Mouse (Mus musculus) limb, embryonic 15.5 days (tissue): ENCODE measurements around the gene Msln. TPM values are rescaled to one million over a fixed set of nuclear protein-coding genes. Genes with fewer than 3 reads are reported as not detected.

Experiments used
- ATAC-seq: fragments of 200-750 bp; cut with Nextera tagmentation; 2 replicates; pipeline ENCODE4 v1.8.0; 2017; ENCODE audit warnings: low read depth, moderate TSS enrichment; ENCODE audit not compliant: insufficient number of reproducible peaks, low FRiP score, low TSS enrichment
- H3K27ac ChIP-seq: fragments of 300-500 bp; sonication (generic); 2 replicates; pipeline ENCODE4 v1.5.1; 2015; ENCODE audit warnings: moderate library complexity, mild to moderate bottlenecking, inconsistent platforms
- H3K27me3 ChIP-seq: fragments of 300-500 bp; sonication (generic); 2 replicates; pipeline ENCODE4 v1.6.1; 2015; ENCODE audit warnings: inconsistent platforms
- H3K36me3 ChIP-seq: fragments of 300-500 bp; sonication (generic); 2 replicates; pipeline ENCODE4 v1.6.1; 2015; ENCODE audit warnings: inconsistent platforms
- H3K4me1 ChIP-seq: fragments of 300-500 bp; sonication (generic); 2 replicates; pipeline ENCODE4 v1.6.1; 2015; ENCODE audit warnings: inconsistent platforms
- H3K4me2 ChIP-seq: fragments of 300-500 bp; sonication (generic); 2 replicates; pipeline ENCODE4 v1.6.1; 2015; ENCODE audit warnings: mild to moderate bottlenecking, inconsistent platforms
- H3K4me3 ChIP-seq: fragments of 300-500 bp; sonication (generic); 2 replicates; pipeline ENCODE4 v1.5.1; 2015; ENCODE audit warnings: mild to moderate bottlenecking, inconsistent platforms
- H3K9ac ChIP-seq: fragments of 300-500 bp; sonication (generic); 2 replicates; pipeline ENCODE4 v1.6.1; 2015; ENCODE audit warnings: inconsistent platforms
- H3K9me3 ChIP-seq: fragments of 300-500 bp; sonication (generic); 2 replicates; pipeline ENCODE4 v1.6.1; 2016; ENCODE audit warnings: inconsistent platforms
- WGBS: fragments of 180-500 bp; shearing (Covaris S2); methylation state at CpG from one replicate; pipeline ENCODE4 v1.1.7; 2015; 5-methylcytosine and 5-hydroxymethylcytosine counted together
- polyA plus RNA-seq: library from polyadenylated mRNA; unstranded; fragments of >200 nt; fragmentation: Nextera tagmentation; extraction: Ambion mirVana; gene quantifications from 2 replicates; pipeline ENCODE4 v1.2.1, GENCODE M21; 2015

Msln gene
- polyA plus RNA-seq, 1 experiment from 2014 or later: 38.4 TPM

DNA sequence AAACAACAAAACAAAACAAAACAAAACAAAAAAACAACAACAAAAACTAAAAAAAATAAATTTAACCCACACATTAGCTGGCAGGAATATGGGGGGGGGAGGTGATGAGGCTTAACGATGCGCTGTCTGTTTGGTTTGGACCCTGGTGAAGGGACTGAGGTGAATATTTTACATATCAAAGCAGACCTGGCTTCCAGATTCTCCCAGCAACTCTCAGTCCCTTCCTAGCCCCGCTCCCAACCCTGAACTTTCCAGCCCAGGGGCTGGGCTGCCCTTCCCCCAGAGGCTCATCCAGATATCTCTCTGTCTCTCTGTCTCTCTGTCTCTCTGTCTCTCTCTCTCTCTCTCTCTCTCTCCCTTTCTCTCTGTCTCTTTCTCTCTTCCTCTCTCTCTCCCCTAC is 8.4 kb upstream of the Msln start:
- no peaks in the 10 kb centered on the region for H3K36me3 ChIP-seq
- H3K9ac ChIP-seq: no peak overlapping the region
- WGBS: 45% methylated on average over 3 of the region's 3 CpGs
- no peak overlapping the region for H3K27ac ChIP-seq
- H3K4me2 ChIP-seq: no peak overlapping the region
- H3K9me3 ChIP-seq: no peaks in the 10 kb centered on the region
- no peaks in the 10 kb centered on the region for H3K4me1 ChIP-seq
- no peak overlapping the region for H3K4me3 ChIP-seq
- ATAC-seq: no peak
- H3K27me3 ChIP-seq: peaks cover 1% of the 10 kb centered on the region; the same call in 1 of the 2 replicates

DNA sequence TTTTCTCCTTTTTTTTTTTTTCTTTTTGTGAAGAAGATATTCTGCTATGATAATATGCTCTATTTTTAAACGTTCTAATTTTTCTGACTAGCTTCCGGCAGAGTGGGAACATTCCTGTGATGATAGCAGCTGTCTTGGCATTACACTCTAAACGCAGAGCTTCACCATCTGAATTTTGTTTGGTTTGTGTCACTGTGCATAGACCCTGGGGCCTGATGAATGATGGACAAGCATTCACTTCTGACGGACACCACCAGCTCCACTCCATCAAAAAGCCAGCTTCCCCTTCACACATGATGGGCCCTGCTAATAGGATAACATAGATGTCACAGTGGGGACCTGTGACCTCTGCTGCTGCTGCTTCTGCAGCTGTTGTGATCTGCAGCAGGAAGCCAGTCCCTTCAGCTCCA is 7.4 kb upstream of the Msln start:
- WGBS: 58% methylated on average over 4 of the region's 4 CpGs
- no peaks in the 10 kb centered on the region for H3K4me1 ChIP-seq
- no peak overlapping the region for H3K4me2 ChIP-seq
- no peaks in the 10 kb centered on the region for H3K36me3 ChIP-seq
- no peak overlapping the region for H3K27ac ChIP-seq
- H3K9me3 ChIP-seq: no peaks in the 10 kb centered on the region
- no peak overlapping the region for H3K9ac ChIP-seq
- H3K27me3 ChIP-seq: no peaks in the 10 kb centered on the region
- no peak overlapping the region for H3K4me3 ChIP-seq
- no peak for ATAC-seq

DNA sequence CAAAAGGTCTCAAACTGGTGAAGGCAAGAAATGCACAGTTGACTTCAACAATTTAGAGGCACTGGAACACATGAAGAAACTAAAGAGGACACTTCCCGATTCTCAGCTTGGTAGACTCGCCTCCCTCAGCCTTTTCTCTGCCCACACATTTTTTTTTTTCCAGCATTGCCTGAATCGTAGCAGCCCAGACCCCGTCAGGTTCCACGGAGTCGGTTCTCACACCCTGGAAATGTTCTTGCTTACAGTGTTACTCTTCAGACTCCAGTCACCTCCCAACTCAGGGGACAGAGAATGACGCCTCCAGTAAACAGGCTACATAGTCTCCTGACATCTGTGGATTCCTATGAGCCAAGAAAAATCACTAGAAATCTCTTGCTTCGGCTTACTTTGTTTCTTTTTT is 6.0 kb upstream of the Msln start:
- no peaks in the 10 kb centered on the region for H3K27me3 ChIP-seq
- H3K36me3 ChIP-seq: no peaks in the 10 kb centered on the region
- no peak overlapping the region for H3K4me2 ChIP-seq
- H3K27ac ChIP-seq: no peak overlapping the region
- no peak overlapping the region for H3K9ac ChIP-seq
- H3K4me1 ChIP-seq: no peaks in the 10 kb centered on the region; the same call in 1 of the 2 replicates
- 73% methylated on average over 8 of the region's 8 CpGs for WGBS
- no peaks in the 10 kb centered on the region for H3K9me3 ChIP-seq
- no peak for ATAC-seq
- H3K4me3 ChIP-seq: no peak overlapping the region

DNA sequence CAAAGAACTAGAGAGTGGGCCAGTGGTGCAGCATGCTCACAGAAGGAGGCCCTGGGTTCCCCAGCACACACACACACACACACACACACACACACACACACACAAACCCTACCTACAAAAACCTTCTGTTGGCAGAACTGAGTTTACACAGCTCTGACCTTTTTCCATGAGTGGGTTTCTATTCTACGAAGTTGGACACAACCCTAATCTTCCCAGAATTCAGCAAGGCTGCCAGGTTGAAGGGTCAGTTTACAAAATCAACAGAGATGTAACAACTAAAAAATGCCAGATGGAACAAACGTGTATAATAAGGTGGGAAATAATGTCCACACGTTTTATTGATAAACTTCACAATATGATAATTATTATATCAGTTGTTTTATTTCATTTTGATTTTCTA is 3.5 kb upstream of the Msln start:
- Histone ChIP-seq H3K4me3 (no peak overlapping the region), H3K27me3 (no peaks in the 10 kb centered on the region), H3K27ac (no peak overlapping the region), H3K9ac (no peak overlapping the region), H3K4me1 (no peaks in the 10 kb centered on the region; the same call in 1 of the 2 replicates), H3K4me2 (no peak overlapping the region), H3K36me3 (no peaks in the 10 kb centered on the region), H3K9me3 (no peaks in the 10 kb centered on the region)
- WGBS: 55% methylated on average over 3 of the region's 3 CpGs
- no peak for ATAC-seq

DNA sequence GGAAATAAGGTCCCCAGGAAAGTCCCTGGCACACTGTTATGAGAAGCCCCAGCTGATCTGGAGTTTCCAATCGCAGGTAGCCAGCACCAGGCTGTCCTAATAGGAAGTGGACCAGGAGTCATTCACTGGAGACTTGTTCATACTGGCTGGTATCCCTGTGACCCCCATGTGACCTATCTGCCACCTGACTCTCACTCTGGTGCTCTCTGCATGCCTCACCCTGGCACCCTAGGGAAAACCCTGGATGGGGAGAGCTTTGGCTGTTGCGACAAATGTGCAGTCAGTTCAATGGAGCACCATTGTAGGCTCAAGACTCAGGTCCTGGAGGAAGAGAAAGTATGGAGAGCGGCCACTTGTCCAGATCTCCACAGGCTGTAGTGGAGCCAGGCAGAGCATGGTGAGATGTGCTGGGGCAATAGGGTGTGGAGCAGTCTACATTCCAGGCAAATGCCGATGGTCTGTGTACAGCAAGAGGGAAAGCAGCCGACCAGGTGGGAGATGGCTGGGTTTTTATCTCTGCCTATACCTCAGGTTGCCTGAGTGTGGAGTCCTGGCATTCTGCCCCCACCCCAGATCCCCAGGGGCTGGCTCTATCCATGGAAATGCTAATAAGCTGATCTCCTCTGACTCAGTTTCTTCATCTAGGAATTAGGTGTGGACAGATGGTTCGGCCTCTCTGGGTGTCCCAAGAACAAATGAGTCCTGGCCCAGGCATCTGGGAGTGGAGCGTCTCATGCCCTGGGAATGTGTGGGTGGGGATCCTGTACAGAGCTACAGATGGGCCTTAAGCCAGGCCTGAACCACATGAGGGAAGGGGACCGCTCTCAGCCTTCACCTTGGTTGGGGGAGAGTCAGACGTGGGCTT is 2.4 kb upstream of the Msln start:
- no peak overlapping the region for H3K9ac ChIP-seq
- H3K4me1 ChIP-seq: no peaks in the 10 kb centered on the region; the same call in 1 of the 2 replicates
- no peaks in the 10 kb centered on the region for H3K27me3 ChIP-seq
- no peaks in the 10 kb centered on the region for H3K36me3 ChIP-seq
- ATAC-seq: no peak
- 70% methylated on average over 9 of the region's 9 CpGs for whole genome bisulfite sequencing
- no peak overlapping the region for H3K4me3 ChIP-seq
- H3K9me3 ChIP-seq: no peaks in the 10 kb centered on the region
- no peak overlapping the region for H3K27ac ChIP-seq
- no peak overlapping the region for H3K4me2 ChIP-seq

DNA sequence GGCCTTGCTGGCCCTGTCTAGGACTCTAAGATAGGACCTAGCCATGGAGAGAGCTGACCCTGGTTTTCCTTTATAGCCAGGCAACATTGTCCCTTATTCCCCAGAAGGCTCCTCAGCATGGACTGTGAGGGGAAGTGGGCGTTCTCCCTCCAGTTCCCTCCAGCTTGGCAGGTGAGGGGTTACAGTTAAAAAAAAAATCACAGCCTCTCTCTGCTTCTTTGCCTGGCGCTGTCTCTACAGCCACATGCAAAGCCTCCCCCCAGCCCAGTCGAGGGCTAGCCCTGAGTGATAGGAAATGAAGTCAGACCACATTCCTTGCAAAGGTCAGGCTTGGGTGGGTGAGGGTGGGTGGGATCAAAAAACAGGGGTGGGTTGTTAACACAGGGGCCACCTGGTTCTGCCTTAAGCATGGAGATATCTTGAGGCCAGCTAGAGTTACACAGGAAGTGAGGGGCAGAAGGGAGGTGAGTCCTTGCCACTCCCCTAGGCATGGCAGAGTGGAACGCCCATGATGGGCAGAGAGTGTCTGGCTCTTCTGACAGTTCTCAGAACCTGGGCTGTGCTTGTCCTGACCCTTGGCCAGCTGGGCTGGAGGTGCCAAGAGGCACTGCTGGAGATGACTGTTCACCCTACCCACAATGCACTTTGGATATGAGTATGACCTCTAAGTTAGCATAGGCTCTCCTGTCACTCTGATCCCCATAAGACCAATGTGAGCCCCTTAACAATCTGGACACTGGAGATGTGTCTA is 1.6 kb upstream of the Msln start:
- no peak overlapping the region for H3K4me3 ChIP-seq
- WGBS: 33% methylated on average over 4 of the region's 4 CpGs

DNA sequence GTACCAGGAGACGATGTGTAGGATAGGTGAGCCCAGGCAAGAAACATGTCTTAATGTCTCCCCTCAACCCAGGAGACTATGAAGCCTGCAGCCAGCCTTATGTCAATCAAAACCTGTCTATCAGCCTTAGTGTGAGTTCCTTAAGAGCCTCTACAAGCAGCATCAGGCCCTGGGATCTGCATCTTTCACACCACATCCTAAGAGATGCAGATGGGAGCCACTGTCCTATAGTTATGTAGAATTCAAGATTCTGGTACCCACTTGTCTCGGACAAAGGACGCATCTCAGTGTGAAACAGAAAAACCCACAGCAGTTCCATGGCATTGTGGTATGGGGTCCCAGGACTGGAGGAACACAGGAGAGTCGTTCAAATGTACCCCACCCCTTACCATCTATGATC is 908 bp upstream of the Msln start:
- WGBS: 79% methylated on average over 4 of the region's 4 CpGs
- H3K27ac ChIP-seq: no peak overlapping the region

More for the DNA sequence above, 1.6 kb upstream of the Msln start:
- H3K4me2 ChIP-seq: no peak overlapping the region
- H3K27ac ChIP-seq: no peak overlapping the region
- ATAC-seq: no peak
- H3K27me3 ChIP-seq: no peaks in the 10 kb centered on the region
- H3K9ac ChIP-seq: no peak overlapping the region
- no peaks in the 10 kb centered on the region; the same call in none of the 2 replicates for H3K4me1 ChIP-seq
- H3K9me3 ChIP-seq: no peaks in the 10 kb centered on the region
- H3K36me3 ChIP-seq: no peaks in the 10 kb centered on the region

DNA sequence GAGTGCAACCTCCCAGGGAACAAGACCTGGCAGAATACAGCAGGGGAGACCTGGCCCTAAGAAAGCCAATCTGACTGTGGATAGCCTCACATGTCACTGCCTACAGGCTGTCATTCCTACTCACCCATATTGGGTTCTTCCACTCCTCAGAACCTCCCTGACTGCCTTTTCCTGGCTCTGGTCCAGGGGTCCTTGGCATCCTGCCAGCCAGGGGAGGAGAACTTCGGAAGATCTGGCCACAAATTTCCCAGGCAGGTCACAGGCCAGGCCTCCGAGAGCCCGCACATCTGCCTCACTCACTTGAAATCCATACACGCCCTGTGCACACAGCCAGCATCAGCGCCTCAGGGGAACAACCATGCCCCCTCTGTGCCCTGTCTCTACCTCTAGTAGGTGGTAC is 2.7 kb downstream of the Msln start:
- WGBS: 28% methylated on average over 5 of the region's 5 CpGs
- H3K27ac ChIP-seq: no peak overlapping the region
- H3K36me3 ChIP-seq: no peaks in the 10 kb centered on the region
- no peak overlapping the region for H3K4me3 ChIP-seq
- ATAC-seq: no peak
- H3K4me2 ChIP-seq: no peak overlapping the region
- no peaks in the 10 kb centered on the region; the same call in none of the 2 replicates for H3K4me1 ChIP-seq
- 0 out of 2 replicates have a peak overlapping the region, but pooled peaks have one; percentile 14 for H3K9ac ChIP-seq
- H3K9me3 ChIP-seq: no peaks in the 10 kb centered on the region
- no peaks in the 10 kb centered on the region for H3K27me3 ChIP-seq

More for the DNA sequence above, 908 bp upstream of the Msln start:
- Histone ChIP-seq H3K4me2 (no peak overlapping the region), H3K9me3 (no peaks in the 10 kb centered on the region), H3K36me3 (no peaks in the 10 kb centered on the region), H3K4me1 (no peaks in the 10 kb centered on the region; the same call in none of the 2 replicates), H3K27me3 (no peaks in the 10 kb centered on the region), H3K9ac (no peak overlapping the region), H3K4me3 (no peak overlapping the region)
- no peak for ATAC-seq

DNA sequence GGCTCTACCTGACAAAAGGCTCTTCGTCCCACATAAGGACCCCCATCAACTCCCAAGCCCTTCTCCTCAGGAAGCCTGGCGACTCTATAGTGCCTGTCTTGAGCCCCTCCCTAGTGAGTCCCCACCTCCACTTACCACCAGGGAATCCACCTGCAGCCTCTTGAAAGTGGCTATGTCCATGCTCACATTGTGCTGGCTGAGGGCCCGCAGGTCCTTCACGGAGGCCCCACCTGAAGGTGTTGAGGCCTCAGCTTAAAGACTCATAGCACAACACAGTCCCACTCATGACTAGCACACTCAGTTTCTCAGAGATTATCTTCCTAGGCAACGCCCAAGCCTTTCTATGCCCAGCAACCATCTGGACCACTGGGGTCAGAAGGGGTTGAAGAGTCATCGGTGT is 4.9 kb downstream of the Msln start:
- H3K36me3 ChIP-seq: no peaks in the 10 kb centered on the region
- 86% methylated on average over 6 of the region's 6 CpGs for WGBS
- no peak overlapping the region for H3K4me3 ChIP-seq
- no peak overlapping the region for H3K9ac ChIP-seq
- no peak for ATAC-seq
- no peak overlapping the region for H3K27ac ChIP-seq
- no peaks in the 10 kb centered on the region; the same call in none of the 2 replicates for H3K4me1 ChIP-seq
- no peaks in the 10 kb centered on the region for H3K27me3 ChIP-seq
- no peaks in the 10 kb centered on the region for H3K9me3 ChIP-seq
- H3K4me2 ChIP-seq: no peak overlapping the region

DNA sequence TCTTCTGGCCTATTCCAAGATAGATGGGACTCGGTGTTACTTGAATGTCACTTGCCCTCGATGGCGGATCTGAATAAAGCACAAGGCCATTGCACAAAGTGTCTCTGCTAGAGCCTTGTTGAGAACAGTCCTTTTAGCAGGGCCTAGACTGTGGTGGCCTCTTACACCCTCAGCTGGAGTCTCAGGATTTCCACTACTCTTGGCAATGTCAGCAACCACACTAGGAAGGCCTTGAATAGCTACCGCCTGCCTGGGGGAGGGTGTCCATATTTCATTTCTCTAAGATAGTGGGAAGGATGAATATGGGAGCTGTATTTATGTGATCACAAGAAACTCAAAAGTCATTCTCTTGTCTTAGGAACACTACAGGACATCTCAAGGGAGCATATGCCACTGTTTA is 5.9 kb downstream of the Msln start:
- Histone ChIP-seq H3K4me3 (no peak overlapping the region), H3K4me1 (no peaks in the 10 kb centered on the region; the same call in none of the 2 replicates), H3K4me2 (no peak overlapping the region), H3K9me3 (no peaks in the 10 kb centered on the region), H3K27ac (no peak overlapping the region), H3K36me3 (no peaks in the 10 kb centered on the region), H3K9ac (no peak overlapping the region), H3K27me3 (no peaks in the 10 kb centered on the region)
- WGBS: 92% methylated on average over 4 of the region's 4 CpGs
- no peak for ATAC-seq

DNA sequence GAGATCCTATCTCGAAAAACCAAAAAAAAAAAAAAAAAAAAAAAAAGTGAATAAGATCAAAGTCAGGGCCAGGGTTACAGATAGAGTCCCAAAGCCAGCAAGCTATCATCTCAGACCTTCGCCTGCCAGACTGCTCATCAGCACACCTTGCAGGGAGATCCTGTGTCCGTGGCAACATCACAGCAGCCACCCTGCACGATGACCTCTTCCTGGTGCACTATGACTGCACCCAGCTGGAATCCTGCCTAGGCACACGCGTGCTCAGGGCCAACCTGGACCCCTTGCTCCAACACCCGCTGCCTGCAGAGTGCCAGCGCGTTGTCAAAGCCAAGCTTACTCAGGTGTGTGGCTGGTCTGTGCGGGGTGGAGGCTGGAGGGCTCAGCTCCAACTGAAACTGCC is 9.9 kb downstream of the Msln start:
- no peaks in the 10 kb centered on the region for H3K27me3 ChIP-seq
- H3K9ac ChIP-seq: no peak overlapping the region
- no peak overlapping the region for H3K27ac ChIP-seq
- H3K4me1 ChIP-seq: no peaks in the 10 kb centered on the region
- no peaks in the 10 kb centered on the region for H3K9me3 ChIP-seq
- 76% methylated on average over 10 of the region's 10 CpGs for WGBS
- no peaks in the 10 kb centered on the region for H3K36me3 ChIP-seq
- H3K4me2 ChIP-seq: no peak overlapping the region
- H3K4me3 ChIP-seq: no peak overlapping the region
- ATAC-seq: no peak

DNA sequence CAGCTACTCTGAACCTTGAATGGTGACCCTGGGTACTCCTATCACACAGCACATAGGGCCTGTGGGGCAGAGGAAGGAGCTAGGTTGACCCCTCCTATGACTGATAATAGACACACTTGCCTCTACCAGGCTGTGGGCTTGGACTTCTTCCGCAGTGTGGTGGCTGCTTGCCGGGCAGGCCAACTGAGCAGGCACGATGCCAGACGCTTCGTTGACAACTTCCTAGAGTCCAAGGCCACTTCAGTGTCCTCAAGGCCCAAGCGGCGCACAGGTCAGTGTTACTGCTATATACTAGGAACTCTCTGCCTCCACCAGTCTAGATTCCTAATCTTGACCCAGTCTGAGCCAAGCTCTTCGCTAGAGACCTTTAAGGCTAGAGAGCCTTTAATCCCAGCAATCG is 10.3 kb downstream of the Msln start:
- H3K4me2 ChIP-seq: no peak overlapping the region
- H3K36me3 ChIP-seq: no peaks in the 10 kb centered on the region
- ATAC-seq: no peak
- no peaks in the 10 kb centered on the region for H3K4me1 ChIP-seq
- H3K27me3 ChIP-seq: peaks cover 2% of the 10 kb centered on the region; the same call in 1 of the 2 replicates
- H3K9me3 ChIP-seq: no peaks in the 10 kb centered on the region
- no peak overlapping the region for H3K27ac ChIP-seq
- H3K4me3 ChIP-seq: no peak overlapping the region
- no peak overlapping the region for H3K9ac ChIP-seq
- 87% methylated on average over 9 of the region's 9 CpGs for WGBS
